Mouse (Mus musculus): Measurements from ENCODE around the gene Cnnm4. TPM values are rescaled to one million over a fixed set of nuclear protein-coding genes. Genes with fewer than 3 reads are reported as not detected.

The Cnnm4 gene
- total and polyA plus RNA-seq, 3 experiments = 3.0 to 4.6 (median 3.5) TPM

DNA sequence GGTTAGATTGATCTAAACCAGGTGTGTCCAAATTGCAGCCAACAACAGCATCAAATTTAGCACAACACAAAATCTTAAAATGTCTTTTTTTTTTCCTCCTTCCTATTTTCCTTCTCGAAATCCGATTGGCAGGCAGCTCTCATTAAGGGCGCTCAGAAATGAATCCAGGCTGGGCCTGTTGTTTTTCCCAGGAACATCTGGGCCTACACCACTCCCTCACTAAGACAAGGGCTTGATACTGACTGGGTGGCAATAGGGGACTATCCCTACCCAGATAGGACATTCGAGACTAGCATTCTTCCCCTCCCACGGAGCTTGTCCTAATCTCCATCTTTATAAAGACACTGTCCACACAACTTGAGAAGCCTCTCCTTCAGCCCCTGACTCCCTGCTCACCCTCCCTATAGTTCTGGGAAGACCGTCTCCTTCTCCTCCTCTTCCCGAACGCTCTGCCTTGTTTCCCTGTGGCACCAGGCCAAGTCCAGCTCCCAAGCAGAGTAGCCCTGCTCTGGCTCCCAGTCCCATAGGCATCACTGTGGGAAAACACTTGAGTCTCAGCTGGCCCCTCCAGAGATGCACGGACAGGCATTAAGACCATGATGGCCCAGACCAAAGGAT is 76.7 kb downstream of the Cnnm4 start:
- Histone ChIP-seq H3K36me3 (replicated peaks in 1 of 2; ENCODE audit: control insufficient read depth in 1 of 2, insufficient read depth in 1 of 2, low read length in 1 of 2) (peaks cover 26 to 52% of the 10 kb centered on the region in 2 experiments), H3K9ac (ENCODE audit: insufficient read depth, low read depth) (no peak overlapping the region), H3K4me3 (replicated peaks in 1 of 3; ENCODE audit: low read depth in 2 of 3, low read length in 2 of 3, poor library complexity in 1 of 3) (no peak overlapping the region), H3K79me2 (replicated peaks; ENCODE audit: control insufficient read depth, extremely low read depth, insufficient read depth, poor library complexity, severe bottlenecking) (no peaks in the 10 kb centered on the region), H3K4me2 (ENCODE audit: insufficient read depth, low read depth, poor library complexity, severe bottlenecking) (no peak overlapping the region), H3K27ac (ENCODE audit: insufficient read depth, low read depth) (no peak overlapping the region), H3K4me1 (ENCODE audit: control insufficient read depth in 1 of 2, insufficient read depth in 2 of 2) (peaks cover 2 to 10% of the 10 kb centered on the region in 2 experiments; a peak in 3 of 4 replicates), H3K27me3 (replicated peaks) (no peaks in the 10 kb centered on the region), H3K9me3 (replicated peaks; ENCODE audit: low read length) (no peaks in the 10 kb centered on the region)
- TF ChIP-seq HCFC1 (IDR thresholded peaks at IDR 0.05; ENCODE audit: low read depth, low read length) (no peak), CHD1 (IDR thresholded peaks at IDR 0.05; ENCODE audit: low read depth, low read length) (no peak), RAD21 (IDR thresholded peaks at IDR 0.05; ENCODE audit: low read depth, low read length) (no peak), SIN3A (IDR thresholded peaks at IDR 0.05; ENCODE audit: low read length) (no peak), JUN (IDR thresholded peaks at IDR 0.05; ENCODE audit: insufficient read depth, low read depth, low read length) (no peak), JUND (conservative IDR thresholded peaks at IDR 0.05; ENCODE audit: low read depth, low read length) (no peak), ZMIZ1 (IDR thresholded peaks at IDR 0.05; ENCODE audit: low read depth, low read length) (no peak), ZC3H11A (IDR thresholded peaks at IDR 0.05; ENCODE audit: low read depth, low read length) (no peak), KAT2A (IDR thresholded peaks at IDR 0.05; ENCODE audit: insufficient replicate concordance, low read length) (no peak), TCF12 (IDR thresholded peaks at IDR 0.05; ENCODE audit: low read depth, low read length) (no peak), MYC (IDR thresholded peaks at IDR 0.05; ENCODE audit: low read depth, low read length) (no peak), MAFK (IDR thresholded peaks at IDR 0.05; ENCODE audit: insufficient replicate concordance, low read length) (no peak), IRF4 (IDR thresholded peaks at IDR 0.05; ENCODE audit: low read depth, low read length) (no peak), BHLHE40 (IDR thresholded peaks at IDR 0.05; ENCODE audit: low read depth, low read length) (no peak), EP300 (IDR thresholded peaks at IDR 0.05; ENCODE audit: low read length) (no peak), MAX (IDR thresholded peaks at IDR 0.05; ENCODE audit: low read length) (no peak), TBP (conservative IDR thresholded peaks at IDR 0.05; ENCODE audit: low read depth, low read length) (no peak), SMC3 (IDR thresholded peaks at IDR 0.05; ENCODE audit: low read depth, low read length) (no peak), E2F4 (IDR thresholded peaks at IDR 0.05; ENCODE audit: insufficient replicate concordance, low read depth, low read length) (no peak)
- dilution Hi-C loops (cut with MboI; ENCODE audit: extremely low pct_ligation_motif_present, extremely low pct_unique_long_range_greater_than_20kb, low sequenced_read_pairs) (no loop called here), in situ Hi-C loops (cut with MboI; ENCODE audit: low pct_ligation_motif_present, low pct_unique_long_range_greater_than_20kb, low sequenced_read_pairs) (no loop called here)
- DNase-seq (ENCODE audit: extremely low read depth) = no peak

DNA sequence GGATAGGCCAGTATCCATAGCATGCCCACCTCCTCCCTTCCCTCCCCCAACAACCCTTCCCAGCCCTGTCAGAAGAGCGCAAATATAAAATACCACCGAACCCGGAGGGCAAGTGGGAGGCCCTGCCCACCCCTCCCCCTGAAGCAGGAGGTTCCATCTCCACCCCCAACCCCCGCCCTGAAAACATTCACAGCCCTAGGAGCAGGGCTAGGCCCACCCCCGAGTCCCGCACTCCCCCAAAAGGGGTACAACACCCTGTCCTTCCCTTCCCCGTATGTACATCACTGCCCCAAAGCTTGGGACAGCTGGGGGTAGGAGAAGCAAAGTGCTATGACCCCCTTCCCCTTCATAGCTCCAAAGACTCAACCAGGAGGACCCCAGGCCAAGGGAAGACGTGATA is 77.4 kb downstream of the Cnnm4 start:
- H3K4me3 ChIP-seq (replicated peaks in 1 of 3; ENCODE audit: low read depth in 2 of 3, low read length in 2 of 3, poor library complexity in 1 of 3) = no peak overlapping the region
- no peaks in the 10 kb centered on the region for H3K27me3 ChIP-seq (replicated peaks)
- no peaks in the 10 kb centered on the region for H3K9me3 ChIP-seq (replicated peaks; ENCODE audit: low read length)
- TF ChIP-seq NELFE (IDR thresholded peaks at IDR 0.05; ENCODE audit: low read depth, low read length) (no peak), BHLHE40 (IDR thresholded peaks at IDR 0.05; ENCODE audit: low read depth, low read length) (no peak), IRF4 (IDR thresholded peaks at IDR 0.05; ENCODE audit: low read depth, low read length) (no peak), CTCF (conservative IDR thresholded peaks at IDR 0.05 in 1 of 2, IDR thresholded peaks at IDR 0.05 in 1 of 2; ENCODE audit: low read depth in 2 of 2, low read length in 2 of 2) (no peak), ETS1 (conservative IDR thresholded peaks at IDR 0.05; ENCODE audit: low read depth, low read length) (no peak), SIN3A (IDR thresholded peaks at IDR 0.05; ENCODE audit: low read length) (no peak), KAT2A (IDR thresholded peaks at IDR 0.05; ENCODE audit: insufficient replicate concordance, low read length) (no peak), ZC3H11A (IDR thresholded peaks at IDR 0.05; ENCODE audit: low read depth, low read length) (no peak), POLR2AphosphoS2 (IDR thresholded peaks at IDR 0.05; ENCODE audit: low read depth, low read length) (no peak), JUN (IDR thresholded peaks at IDR 0.05; ENCODE audit: insufficient read depth, low read depth, low read length) (no peak), SMC3 (IDR thresholded peaks at IDR 0.05; ENCODE audit: low read depth, low read length) (no peak), USF1 (IDR thresholded peaks at IDR 0.05; ENCODE audit: low read depth, low read length) (no peak), ZNF384 (IDR thresholded peaks at IDR 0.05; ENCODE audit: low read depth, low read length) (no peak), EP300 (IDR thresholded peaks at IDR 0.05; ENCODE audit: low read length) (no peak), HCFC1 (IDR thresholded peaks at IDR 0.05; ENCODE audit: low read depth, low read length) (no peak), ZMIZ1 (IDR thresholded peaks at IDR 0.05; ENCODE audit: low read depth, low read length) (no peak), PAX5 (IDR thresholded peaks at IDR 0.05; ENCODE audit: low read length) (no peak), POLR2A (IDR thresholded peaks at IDR 0.05; ENCODE audit: low read depth, low read length) (no peak)
- dilution Hi-C loops (cut with MboI; ENCODE audit: extremely low pct_ligation_motif_present, extremely low pct_unique_long_range_greater_than_20kb, low sequenced_read_pairs) = no loop called here
- no peak overlapping the region for H3K9ac ChIP-seq (ENCODE audit: insufficient read depth, low read depth)
- H3K4me1 ChIP-seq (ENCODE audit: control insufficient read depth in 1 of 2, insufficient read depth in 2 of 2) = peaks cover 2 to 10% of the 10 kb centered on the region in 2 experiments; a peak in 3 of 4 replicates
- no peak overlapping the region for H3K4me2 ChIP-seq (ENCODE audit: insufficient read depth, low read depth, poor library complexity, severe bottlenecking)
- no peak overlapping the region for H3K27ac ChIP-seq (ENCODE audit: insufficient read depth, low read depth)
- no peak for DNase-seq (ENCODE audit: extremely low read depth)
- in situ Hi-C loops (cut with MboI; ENCODE audit: low pct_ligation_motif_present, low pct_unique_long_range_greater_than_20kb, low sequenced_read_pairs) = no loop called here
- H3K36me3 ChIP-seq (replicated peaks in 1 of 2; ENCODE audit: control insufficient read depth in 1 of 2, insufficient read depth in 1 of 2, low read length in 1 of 2) = peaks cover 26 to 50% of the 10 kb centered on the region in 2 experiments
- H3K79me2 ChIP-seq (replicated peaks; ENCODE audit: control insufficient read depth, extremely low read depth, insufficient read depth, poor library complexity, severe bottlenecking) = no peaks in the 10 kb centered on the region
